Mouse (Mus musculus) heart, postnatal 0 days (tissue): ENCODE data around the gene Ap2a1. TPM values are rescaled to one million over a fixed set of nuclear protein-coding genes. Genes with fewer than 3 reads are reported as not detected.

ENCODE experiments used
- ATAC-seq: fragments of 200-750 bp; cut with Nextera tagmentation; 2 replicates; pipeline ENCODE4 v1.8.0; 2017; ENCODE audit warnings: low read depth, moderate number of reproducible peaks, moderate library complexity; ENCODE audit not compliant: insufficient read depth
- DNase-seq: peaks from one replicate; pipeline ENCODE4 v3.0.0-alpha.2; 2016; ENCODE audit warnings: low spot score
- H3K27ac ChIP-seq: fragments of 300-500 bp; sonication (generic); 2 replicates; pipeline ENCODE4 v1.5.1; 2014; ENCODE audit warnings: low read depth, mild to moderate bottlenecking
- H3K27me3 ChIP-seq: fragments of 300-500 bp; sonication (generic); 2 replicates; pipeline ENCODE4 v1.6.1; 2014; ENCODE audit warnings: low read length, mixed read lengths; ENCODE audit not compliant: control insufficient read depth, insufficient read depth
- H3K36me3 ChIP-seq: fragments of 300-500 bp; sonication (generic); replicated peaks from 2 replicates; pipeline ENCODE4 v1.6.1; 2014; ENCODE audit warnings: low read length, mixed read lengths; ENCODE audit not compliant: control insufficient read depth, insufficient read depth
- H3K4me1 ChIP-seq: fragments of 300-500 bp; sonication (generic); 2 replicates; pipeline ENCODE4 v1.6.1; 2014; ENCODE audit warnings: antibody characterized with exemption; ENCODE audit not compliant: control insufficient read depth, insufficient read depth
- H3K4me2 ChIP-seq: fragments of 300-500 bp; sonication (generic); 2 replicates; pipeline ENCODE4 v1.6.1; 2014; ENCODE audit warnings: low read depth, mild to moderate bottlenecking, low read length, moderate library complexity
- H3K4me3 ChIP-seq: fragments of 300-500 bp; sonication (generic); 2 replicates; pipeline ENCODE4 v1.5.1; 2014; ENCODE audit warnings: low read depth, low read length
- H3K9ac ChIP-seq: fragments of 300-500 bp; sonication (generic); replicated peaks from 2 replicates; pipeline ENCODE4 v1.6.1; 2014; ENCODE audit warnings: low read depth, low read length, mixed read lengths
- H3K9me3 ChIP-seq: fragments of 300-500 bp; sonication (generic); replicated peaks from 2 replicates; pipeline ENCODE4 v1.6.1; 2016; ENCODE audit warnings: low read length; ENCODE audit not compliant: control insufficient read depth
- CTCF ChIP-seq: IDR thresholded peaks from 2 replicates; pipeline ENCODE4 v1.5.1; 2016; ENCODE audit warnings: antibody characterized with exemption, control low read depth, low read depth
- EP300 ChIP-seq: IDR thresholded peaks from 2 replicates; pipeline ENCODE4 v1.6.1; 2016; ENCODE audit warnings: antibody characterized with exemption, low read depth
- WGBS: fragments of 180-500 bp; shearing (Covaris S2); extraction: QIAGEN DNeasy Blood & Tissue Kit; methylation state at CpG from one replicate; pipeline ENCODE4 v1.1.7; 2014; 5-methylcytosine and 5-hydroxymethylcytosine counted together
- polyA plus RNA-seq: library from polyadenylated mRNA; unstranded; fragments of >200 nt; fragmentation: Nextera tagmentation; extraction: Ambion mirVana; gene quantifications from 2 replicates; pipeline ENCODE4 v1.2.1, GENCODE M21; 2015
- total RNA-seq: library from RNA; depleted of rRNA; stranded (reverse); fragments of >200 nt; gene quantifications from 2 replicates; pipeline ENCODE4 v1.2.3, GENCODE M21; 2014; ENCODE audit warnings: low replicate concordance

Ap2a1 gene
- total and polyA plus RNA-seq, 2 experiments from 2014 or later, result 37.1 to 63.1 TPM

DNA sequence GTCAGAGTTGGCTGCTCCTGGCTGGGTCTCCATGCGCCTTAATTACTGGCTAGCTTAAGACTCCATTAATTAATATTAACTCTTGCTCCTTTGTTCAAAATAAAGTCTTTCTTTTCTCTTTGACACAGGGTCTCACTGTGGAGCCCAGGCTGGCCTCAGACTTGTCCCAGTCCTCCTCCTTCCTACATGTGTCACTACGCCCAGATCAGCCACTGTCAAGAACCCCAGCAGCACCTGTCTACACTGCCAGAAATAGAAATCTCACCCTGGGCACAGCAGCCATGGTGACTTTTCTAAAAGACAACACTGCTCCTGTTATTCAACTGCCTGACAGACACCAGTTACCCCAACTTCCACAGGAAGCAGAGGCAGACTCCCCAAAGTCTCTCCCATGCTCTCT, 14.9 kb downstream of the Ap2a1 start:
- Histone ChIP-seq H3K4me2 (no peak overlapping the region), H3K9ac (no peak overlapping the region), H3K4me1 (no peaks in the 10 kb centered on the region), H3K36me3 (peaks cover 58% of the 10 kb centered on the region), H3K9me3 (no peaks in the 10 kb centered on the region), H3K27ac (no peak overlapping the region), H3K4me3 (no peak overlapping the region), H3K27me3 (no peaks in the 10 kb centered on the region)
- WGBS, result 79% methylated on average over 2 of the region's 2 CpGs
- no peak for TF ChIP-seq CTCF
- TF ChIP-seq EP300, result no peak
- no peak for ATAC-seq
- DNase-seq, result no peak

DNA sequence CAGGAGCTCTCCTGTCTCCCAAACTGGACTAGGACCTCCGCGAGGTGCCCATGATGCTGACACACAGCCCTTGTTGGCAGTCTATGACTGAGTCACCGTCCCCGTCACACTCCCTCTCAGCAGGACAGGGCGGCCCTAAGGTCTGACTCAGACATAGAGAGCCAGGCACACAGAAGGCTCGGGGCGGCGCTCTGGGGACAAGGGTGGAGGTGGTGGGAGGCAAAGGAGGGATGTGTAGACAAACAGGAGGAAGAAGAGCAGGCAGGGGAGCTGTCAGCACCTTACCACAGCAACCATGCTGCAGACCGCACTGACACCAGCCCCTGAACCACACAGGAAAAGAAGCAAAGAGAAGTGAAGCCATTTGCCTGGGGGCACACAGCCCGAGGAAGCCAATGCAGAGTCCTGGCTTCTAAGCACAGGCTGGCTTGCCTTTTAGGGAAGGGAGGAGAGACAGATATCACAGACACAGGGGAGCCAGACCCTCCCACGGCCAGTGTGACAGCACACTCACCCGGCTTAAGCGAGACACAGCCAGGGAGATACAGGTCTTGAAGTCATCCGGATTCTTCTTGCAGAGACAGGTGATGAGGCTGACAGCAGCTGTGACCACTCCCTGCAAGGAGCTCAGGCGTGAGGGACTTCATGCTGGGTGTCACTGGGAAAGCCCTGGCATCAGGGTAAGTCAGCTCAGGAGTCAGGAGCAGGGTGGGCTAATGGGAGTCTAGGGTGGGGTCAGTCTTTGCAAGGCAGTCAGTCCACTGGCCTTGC, 20.4 kb downstream of the Ap2a1 start:
- 73% methylated on average over 15 of the region's 15 CpGs for WGBS
- H3K4me3 ChIP-seq, result no peak overlapping the region
- H3K4me2 ChIP-seq, result no peak overlapping the region
- H3K27ac ChIP-seq, result no peak overlapping the region
- no peaks in the 10 kb centered on the region for H3K9me3 ChIP-seq
- no peak overlapping the region for H3K9ac ChIP-seq
- no peak for ATAC-seq
- DNase-seq, result no peak
- peaks cover 98% of the 10 kb centered on the region for H3K36me3 ChIP-seq
- no peak for TF ChIP-seq CTCF
- TF ChIP-seq EP300, result no peak
- H3K27me3 ChIP-seq, result no peaks in the 10 kb centered on the region
- no peaks in the 10 kb centered on the region for H3K4me1 ChIP-seq

DNA sequence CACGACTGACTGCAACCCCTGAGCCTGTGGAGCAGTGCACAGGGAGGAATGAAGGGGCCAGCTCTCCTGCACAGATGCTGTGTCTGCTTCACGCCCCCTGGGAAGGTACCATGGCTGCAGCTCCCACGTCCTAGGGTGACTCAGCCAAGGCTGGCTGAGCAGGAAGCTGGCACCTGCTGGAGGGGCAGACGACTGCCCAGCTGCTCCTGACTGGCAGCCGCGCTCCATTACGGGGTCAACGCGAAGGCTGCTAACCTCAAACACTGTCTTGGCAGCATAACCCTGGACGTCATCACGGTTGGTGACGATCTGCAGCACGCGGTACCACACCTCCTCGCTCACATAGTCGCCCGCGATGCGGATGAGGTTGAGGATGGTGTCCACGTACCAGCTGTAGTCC, 23.9 kb downstream of the Ap2a1 start:
- ATAC-seq, result no peak
- peaks cover 92% of the 10 kb centered on the region for H3K36me3 ChIP-seq
- no peak overlapping the region for H3K9ac ChIP-seq
- no peaks in the 10 kb centered on the region for H3K9me3 ChIP-seq
- H3K27ac ChIP-seq, result no peak overlapping the region
- H3K4me1 ChIP-seq, result no peaks in the 10 kb centered on the region
- H3K4me3 ChIP-seq, result no peak overlapping the region
- no peak overlapping the region for H3K4me2 ChIP-seq
- 83% methylated on average over 20 of the region's 20 CpGs for WGBS
- TF ChIP-seq CTCF (no peak), EP300 (no peak)
- H3K27me3 ChIP-seq, result no peaks in the 10 kb centered on the region
- DNase-seq, result no peak

DNA sequence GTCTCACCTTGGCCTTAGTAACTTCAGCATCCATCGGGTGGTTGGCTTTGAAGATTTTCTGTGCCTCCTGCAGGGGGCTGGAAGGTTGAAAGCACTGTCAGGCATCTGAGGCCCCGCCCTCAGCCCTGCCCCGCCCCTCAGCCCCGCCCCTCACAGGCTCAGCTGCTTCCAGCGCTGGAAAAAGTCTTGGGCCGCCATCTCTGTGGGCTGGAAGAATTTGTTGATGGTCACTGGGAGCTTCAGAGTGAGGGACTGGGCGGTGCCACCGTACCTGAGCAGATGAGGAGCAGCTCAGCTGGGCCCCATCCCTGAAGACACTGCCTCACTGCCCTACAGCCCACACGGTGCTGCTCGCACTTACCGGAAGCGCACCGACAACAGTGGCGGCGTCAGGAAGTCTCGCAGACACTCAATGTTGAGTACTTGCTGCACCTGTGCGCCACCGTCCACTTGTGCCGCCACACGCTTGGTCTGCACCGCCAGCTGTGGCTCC, 28.0 kb downstream of the Ap2a1 start:
- Histone ChIP-seq H3K9ac (no peak overlapping the region), H3K9me3 (no peaks in the 10 kb centered on the region), H3K4me3 (peak overlapping the region; percentile 28), H3K36me3 (peaks cover 62% of the 10 kb centered on the region), H3K4me2 (peak overlapping the region; percentile 53), H3K27me3 (no peaks in the 10 kb centered on the region), H3K4me1 (peaks cover 8% of the 10 kb centered on the region), H3K27ac (peak overlapping the region; percentile 18; the same call in 1 of the 2 replicates)
- DNase-seq (peak; percentile 60), ATAC-seq (peak; percentile 38; the same call in 1 of the 2 replicates)
- TF ChIP-seq EP300 (no peak), CTCF (no peak)
- WGBS, result 20% methylated on average over 21 of the region's 21 CpGs

DNA sequence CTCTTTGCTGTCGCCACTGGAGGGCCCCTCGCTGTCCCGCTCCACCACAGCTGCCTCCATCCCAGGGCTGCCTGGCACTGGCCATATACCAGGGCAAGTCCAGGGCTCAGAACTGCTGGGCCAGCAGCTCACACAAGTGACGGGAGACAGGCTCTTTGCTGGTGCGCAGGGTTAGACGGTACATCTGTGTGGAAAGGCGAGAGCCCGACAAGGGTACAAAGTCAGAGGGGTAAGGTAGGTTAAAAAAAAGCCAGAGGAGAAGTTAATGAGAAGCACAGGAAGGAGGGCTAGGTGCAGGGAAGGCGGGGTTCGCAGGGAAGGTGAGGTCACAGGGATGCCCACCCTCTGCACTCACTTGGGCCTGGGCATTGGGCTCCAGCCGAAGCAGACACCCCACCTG, 28.7 kb downstream of the Ap2a1 start:
- H3K9ac ChIP-seq, result no peak overlapping the region

DNA sequence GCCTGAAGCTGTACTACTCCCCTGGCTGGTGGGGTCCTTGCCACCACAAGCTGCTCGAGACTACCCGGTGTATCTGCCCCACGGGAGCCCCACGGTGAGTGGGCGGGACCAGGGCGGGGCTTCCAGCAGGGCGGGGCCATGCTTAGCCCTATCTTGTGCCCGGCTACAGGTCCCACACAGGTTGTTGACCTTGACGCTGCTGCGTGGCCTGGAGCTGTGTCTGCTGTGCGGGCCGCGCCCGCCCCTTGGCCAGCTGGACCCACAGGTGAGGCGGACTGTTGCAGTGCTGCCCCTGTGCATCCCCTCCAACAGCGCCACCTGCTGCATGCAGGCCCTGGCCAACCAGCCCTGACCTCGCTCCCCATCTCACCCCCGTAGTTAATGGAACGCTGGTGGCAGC, 30.7 kb downstream of the Ap2a1 start:
- H3K4me2 ChIP-seq, result no peak overlapping the region
- DNase-seq (no peak), ATAC-seq (0 out of 2 replicates have a peak, but pooled peaks have one; percentile 2)
- WGBS, result 35% methylated on average over 19 of the region's 19 CpGs
- H3K4me3 ChIP-seq, result no peak overlapping the region
- H3K36me3 ChIP-seq, result peaks cover 35% of the 10 kb centered on the region
- no peak overlapping the region for H3K27ac ChIP-seq
- TF ChIP-seq CTCF (peak; percentile 37), EP300 (no peak)
- H3K9ac ChIP-seq, result no peak overlapping the region
- no peaks in the 10 kb centered on the region for H3K9me3 ChIP-seq
- H3K4me1 ChIP-seq, result peaks cover 15% of the 10 kb centered on the region
- H3K27me3 ChIP-seq, result no peaks in the 10 kb centered on the region

More for the DNA sequence above, 28.7 kb downstream of the Ap2a1 start:
- Histone ChIP-seq H3K27ac (no peak overlapping the region), H3K9me3 (no peaks in the 10 kb centered on the region), H3K4me3 (no peak overlapping the region), H3K27me3 (no peaks in the 10 kb centered on the region), H3K4me1 (peaks cover 8% of the 10 kb centered on the region), H3K36me3 (peaks cover 55% of the 10 kb centered on the region), H3K4me2 (no peak overlapping the region)
- DNase-seq (no peak), ATAC-seq (no peak)
- TF ChIP-seq EP300 (no peak), CTCF (no peak)
- 91% methylated on average over 11 of the region's 11 CpGs for WGBS
